Mouse (Mus musculus): ENCODE data around the gene Kirrel2.

GRCm38 (mm10) chr7:30434701-30435100, 22.8 kb downstream of the Kirrel2 start:
- TF ChIP-seq CTCF (IDR thresholded peaks at IDR 0.05; ENCODE audit: control insufficient read depth, insufficient read depth, insufficient read length) (no peak), MAX (IDR thresholded peaks at IDR 0.05) (no peak), USF1 (IDR thresholded peaks at IDR 0.05; ENCODE audit: low read depth) (no peak), CEBPB (IDR thresholded peaks at IDR 0.05; ENCODE audit: low read depth) (no peak), MYOG (IDR thresholded peaks at IDR 0.05; ENCODE audit: control insufficient read depth, extremely low read depth, insufficient read length) (no peak)
